Mouse (Mus musculus) T-cell, adult 2 months (primary cell): ENCODE measurements around the gene Adgra1.

Experiments used
- DNase-seq: peaks from one replicate; pipeline ENCODE4 v3.0.0; 2022; ENCODE audit warnings: low spot score

Gene Adgra1

GRCm38 (mm10) chr7:139850152-139850551 is 16.2 kb downstream of the Adgra1 start:
- DNase-seq, result no peak

- no peak for DNase-seq
Observed at GRCm38 (mm10) chr7:139850677-139851076, 16.7 kb downstream of the Adgra1 start.

GRCm38 (mm10) chr7:139851098-139851497 is 17.1 kb downstream of the Adgra1 start:
- DNase-seq, result no peak

GRCm38 (mm10) chr7:139855261-139855660 is 21.3 kb downstream of the Adgra1 start:
- DNase-seq, result no peak

GRCm38 (mm10) chr7:139861411-139861810 is 27.4 kb downstream of the Adgra1 start:
- peak; percentile 4 for DNase-seq

- DNase-seq, result no peak
Observed at GRCm38 (mm10) chr7:139863076-139863475, 29.1 kb downstream of the Adgra1 start.

GRCm38 (mm10) chr7:139864253-139864652 is 30.3 kb downstream of the Adgra1 start:
- DNase-seq, result no peak

- no peak for DNase-seq
Observed at GRCm38 (mm10) chr7:139864871-139865270, 30.9 kb downstream of the Adgra1 start.

- no peak for DNase-seq
Observed at GRCm38 (mm10) chr7:139871014-139871413, 37.0 kb downstream of the Adgra1 start.

- no peak for DNase-seq
Observed at GRCm38 (mm10) chr7:139877167-139877792, 43.3 kb downstream of the Adgra1 start.

GRCm38 (mm10) chr7:139878122-139878521 is 44.1 kb downstream of the Adgra1 start:
- DNase-seq, result no peak

GRCm38 (mm10) chr7:139878621-139879020 is 44.6 kb downstream of the Adgra1 start:
- DNase-seq, result no peak

GRCm38 (mm10) chr7:139883545-139883944 is 49.6 kb downstream of the Adgra1 start:
- no peak for DNase-seq

GRCm38 (mm10) chr7:139891779-139892178 is 57.8 kb downstream of the Adgra1 start:
- no peak for DNase-seq

- DNase-seq, result no peak
Observed at GRCm38 (mm10) chr7:139894655-139895557, 60.9 kb downstream of the Adgra1 start, which contains the start of gene Kndc1. TSS of gene Kndc1 (plus strand) at chr7:139894696.

- DNase-seq, result no peak
Observed at GRCm38 (mm10) chr7:139896271-139896670, 62.3 kb downstream of the Adgra1 start.

GRCm38 (mm10) chr7:139896796-139897195 is 62.8 kb downstream of the Adgra1 start:
- no peak for DNase-seq

GRCm38 (mm10) chr7:139898606-139899005 is 64.6 kb downstream of the Adgra1 start:
- DNase-seq, result no peak

GRCm38 (mm10) chr7:139899505-139899904 is 65.5 kb downstream of the Adgra1 start:
- DNase-seq, result no peak

GRCm38 (mm10) chr7:139900456-139900855 is 66.5 kb downstream of the Adgra1 start:
- no peak for DNase-seq

- DNase-seq, result no peak
Observed at GRCm38 (mm10) chr7:139900896-139901295, 66.9 kb downstream of the Adgra1 start.

- DNase-seq, result no peak
Observed at GRCm38 (mm10) chr7:139901981-139902380, 68.0 kb downstream of the Adgra1 start.

GRCm38 (mm10) chr7:139905261-139905660 is 71.3 kb downstream of the Adgra1 start:
- no peak for DNase-seq
